Mouse (Mus musculus) cerebellum, adult 11 months (tissue): Measurements from ENCODE around the gene Fopnl.

Source experiments
- DNase-seq: peaks from one replicate; pipeline ENCODE4 v3.0.0; 2022

Fopnl gene

DNA sequence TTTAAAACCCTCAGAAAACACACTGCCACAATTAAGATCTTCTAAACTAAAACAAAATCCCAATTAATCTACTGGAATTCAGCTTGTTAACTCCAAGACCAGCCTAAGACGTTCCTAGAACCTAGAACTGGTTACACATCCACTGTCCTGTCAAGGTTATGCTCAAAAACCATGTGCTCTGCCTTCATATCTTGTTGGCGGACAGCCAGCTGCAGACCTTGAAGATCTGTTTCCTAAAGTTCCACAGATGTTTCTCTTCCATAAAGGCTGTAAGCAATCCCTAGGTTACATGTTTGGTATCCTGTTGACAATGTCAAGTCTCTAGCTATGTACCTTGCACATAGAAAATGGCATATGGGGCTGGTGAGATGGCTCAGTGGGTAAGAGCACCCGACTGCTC is 12.4 kb downstream of the Fopnl start:
- DNase-seq: no peak

DNA sequence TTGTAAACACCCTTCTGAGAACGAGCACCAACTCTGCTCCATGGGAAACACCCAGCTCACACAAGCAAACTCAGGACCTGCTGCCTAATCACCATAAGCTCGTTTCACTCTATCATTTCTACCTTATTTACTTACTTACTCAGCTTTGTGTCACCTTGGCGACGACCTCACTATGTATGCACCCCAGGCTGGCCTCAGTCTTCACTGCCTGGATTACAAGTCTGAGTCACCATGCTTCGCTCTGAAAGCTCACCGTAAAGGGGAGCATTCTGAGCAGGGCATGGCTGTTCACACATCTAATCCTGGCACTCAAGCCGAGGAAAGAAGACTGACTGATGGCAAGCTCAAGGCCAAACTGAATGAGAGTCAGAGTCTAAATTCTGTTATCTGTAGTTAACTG is 13.5 kb downstream of the Fopnl start:
- no peak for DNase-seq

DNA sequence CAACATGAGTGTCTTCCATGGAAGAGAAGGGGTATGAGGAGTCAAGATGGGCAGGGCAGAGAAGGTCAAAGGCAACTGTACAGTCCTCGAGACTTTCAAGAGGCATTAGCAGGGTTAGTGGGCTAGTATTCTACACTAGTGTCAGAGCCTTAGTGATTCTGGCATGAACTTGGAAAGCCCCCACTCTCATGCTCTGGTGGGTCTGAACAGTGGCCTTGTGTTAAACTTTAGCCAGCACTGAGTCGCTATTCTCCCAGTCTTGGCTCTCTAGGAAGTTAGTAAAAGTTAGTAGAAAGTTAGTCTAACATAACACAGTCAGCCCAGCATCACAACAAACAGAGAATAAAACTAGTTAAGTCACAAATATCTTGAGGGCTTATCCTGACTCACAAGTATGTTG is 14.1 kb downstream of the Fopnl start:
- DNase-seq: no peak

DNA sequence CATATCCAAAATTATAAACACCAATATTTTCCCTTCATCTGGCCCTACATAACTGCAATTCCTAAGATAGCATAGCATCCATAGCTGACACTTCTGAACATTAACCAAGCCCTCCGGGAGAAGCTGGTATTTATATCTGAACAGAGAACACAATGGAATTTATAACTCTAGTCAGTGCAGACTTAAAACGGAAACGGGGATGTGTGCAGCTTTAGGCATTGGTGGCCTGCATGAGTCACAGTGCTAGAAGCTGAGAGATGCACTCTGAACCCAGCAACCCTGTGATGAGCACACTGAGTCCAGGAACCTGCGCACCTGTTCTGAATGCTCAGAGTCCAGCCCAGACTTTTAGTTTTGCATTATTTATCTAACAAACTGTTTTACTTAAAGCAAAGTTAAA is 18.7 kb downstream of the Fopnl start:
- no peak for DNase-seq

DNA sequence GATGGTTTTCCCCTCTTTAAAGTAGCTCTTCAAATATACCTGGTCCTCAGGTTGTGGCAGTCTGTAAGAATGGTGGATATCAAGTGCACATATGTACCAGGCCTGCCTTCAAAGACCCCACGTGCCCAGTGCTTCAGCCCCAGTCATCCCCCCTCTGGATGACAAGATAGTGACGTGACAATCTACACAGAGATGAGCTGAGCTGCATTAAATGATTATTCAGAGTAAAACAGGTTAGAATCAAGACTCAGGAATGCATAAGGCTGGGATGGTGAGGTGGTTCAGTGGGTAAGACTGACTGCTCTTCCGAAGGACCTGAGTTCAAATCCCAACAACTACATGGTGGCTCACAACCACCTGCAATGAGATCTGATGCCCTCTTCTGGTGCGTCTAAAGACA is 19.5 kb downstream of the Fopnl start:
- DNase-seq: no peak

DNA sequence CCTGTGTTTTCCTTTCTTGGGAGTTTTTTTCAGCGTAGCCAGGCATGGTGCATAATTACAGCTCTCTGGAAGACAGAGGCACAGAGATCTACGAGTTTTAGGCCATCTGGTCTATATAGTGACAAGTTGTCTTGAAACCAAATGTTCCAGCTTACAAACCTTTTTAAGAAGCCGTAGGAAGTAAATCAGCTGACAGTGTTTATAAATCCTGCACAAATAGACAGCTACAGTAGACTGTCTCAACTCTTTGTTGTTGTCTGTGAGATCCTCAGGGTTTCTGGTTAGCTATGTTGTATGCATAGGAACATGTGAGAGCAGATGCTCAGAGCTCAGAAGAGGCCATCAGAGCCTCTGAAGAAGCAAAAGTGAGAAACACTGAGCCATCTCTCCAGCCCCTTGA is 20.1 kb downstream of the Fopnl start:
- DNase-seq: no peak

DNA sequence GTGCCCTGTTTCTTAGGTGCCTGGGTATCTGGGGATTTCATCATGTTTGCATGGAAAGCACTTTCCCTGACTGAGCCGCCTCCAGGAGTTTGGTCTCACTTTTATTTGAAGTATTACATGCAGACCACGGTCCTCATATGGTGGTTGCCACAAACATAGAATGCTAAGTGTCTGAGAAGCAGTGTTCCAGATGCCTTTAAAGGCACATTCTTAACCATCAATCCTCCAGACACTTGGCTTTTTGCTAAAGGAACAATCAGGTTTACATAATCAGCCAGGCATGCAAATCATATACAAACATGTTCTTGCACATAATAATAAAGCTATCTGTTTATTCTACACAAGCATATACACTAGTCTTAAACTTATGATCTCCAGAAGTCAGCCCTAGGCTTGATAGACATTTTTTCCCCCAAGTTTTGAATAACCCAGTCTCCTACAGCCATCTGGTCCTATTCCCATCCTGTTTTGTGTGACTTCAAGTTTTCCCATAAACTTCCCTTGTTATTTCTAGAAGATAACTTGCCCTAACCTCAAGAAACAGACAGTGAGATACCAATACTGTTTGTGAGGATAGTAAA is 20.6 kb downstream of the Fopnl start:
- DNase-seq: no peak

DNA sequence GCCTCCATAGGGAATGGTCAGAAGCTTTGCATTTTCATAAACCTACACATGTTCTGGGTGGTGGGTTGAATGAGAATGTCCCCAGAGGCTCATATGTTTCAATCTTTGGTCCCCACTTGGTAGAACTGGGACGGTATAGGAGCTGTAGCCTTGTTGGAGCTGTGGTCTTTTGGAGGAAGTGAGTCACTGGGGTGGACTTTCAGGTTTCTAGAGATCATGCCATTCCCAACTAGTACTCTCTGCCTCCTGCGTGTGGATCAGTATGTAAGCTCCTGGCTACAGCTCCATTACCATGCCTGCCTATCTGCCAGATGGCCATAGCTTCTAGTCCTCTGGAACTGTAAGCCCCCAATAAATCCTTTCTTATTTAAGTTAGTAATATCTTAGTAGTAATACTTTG is 21.9 kb downstream of the Fopnl start:
- no peak for DNase-seq

DNA sequence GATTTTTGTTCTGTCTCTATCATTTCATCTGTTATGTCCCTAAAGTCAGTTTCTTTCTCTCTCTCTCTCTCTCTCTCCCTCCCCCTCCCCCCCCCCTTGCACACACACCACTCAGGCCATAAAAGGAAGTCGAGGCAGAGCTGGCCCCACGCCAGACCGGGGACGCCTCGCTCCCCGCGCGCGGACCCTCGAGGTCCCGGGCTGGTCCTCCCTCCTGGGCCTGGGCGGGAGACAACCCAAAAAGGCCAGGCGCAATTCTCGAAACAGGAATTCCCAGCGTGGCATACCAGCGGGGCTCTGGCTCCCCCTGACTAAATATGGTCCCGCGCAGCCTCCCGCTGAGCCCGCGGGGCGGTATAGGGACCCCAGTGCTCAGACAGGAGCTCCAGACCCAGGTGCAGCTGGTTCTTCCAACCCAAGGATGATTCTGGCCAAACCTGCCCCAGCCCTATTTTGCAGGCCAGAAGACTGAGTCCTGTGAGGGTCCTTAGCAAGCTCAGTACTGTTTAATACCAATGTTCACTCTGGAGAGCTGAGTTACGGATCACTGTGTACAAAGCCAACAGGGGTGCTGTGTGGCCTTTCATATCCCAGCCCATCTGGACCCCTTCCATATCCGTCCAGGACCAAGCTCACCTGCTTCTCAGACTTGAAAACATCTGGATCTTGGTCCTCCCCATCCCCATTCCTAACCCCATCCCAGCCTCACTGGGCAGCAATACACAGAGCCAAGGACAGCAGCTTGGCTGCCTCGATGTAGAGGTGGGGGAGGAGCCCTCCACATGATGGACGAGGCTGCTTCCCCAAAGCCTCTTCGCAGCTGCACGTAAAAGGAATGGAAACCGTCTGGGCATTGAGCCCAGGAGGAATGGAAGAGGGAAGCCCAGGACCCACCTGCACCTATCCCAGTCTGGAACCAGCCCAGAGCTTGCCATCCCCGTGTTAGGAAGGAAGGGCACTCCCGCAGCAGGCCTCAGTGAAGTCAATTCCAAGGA is 24.7 kb downstream of the Fopnl start:
- no peak for DNase-seq

DNA sequence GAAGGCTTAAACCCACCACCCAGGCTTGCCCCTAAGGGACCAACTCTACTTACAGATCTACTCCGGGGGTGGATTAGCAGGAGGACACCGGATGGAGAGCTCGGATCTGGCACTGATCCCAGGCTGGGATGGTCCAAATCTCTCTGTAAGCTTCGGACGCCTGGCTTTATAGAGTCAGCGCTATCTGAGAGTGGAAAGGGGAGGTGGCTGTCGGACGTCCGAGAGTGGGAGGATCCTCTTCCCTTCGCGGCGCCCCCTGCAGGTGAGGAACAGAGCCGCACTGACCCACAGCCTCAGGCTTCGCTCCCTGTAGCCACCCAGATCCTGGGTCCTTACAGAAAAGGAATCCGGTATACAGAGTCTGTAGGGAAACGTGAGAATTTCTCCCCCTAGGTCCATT is 26.0 kb downstream of the Fopnl start, which contains the start of gene Myh11:
Gene Myh11, minus strand, starts transcription at position 150 of the 400 bp plus-strand sequence.
- peak; percentile 8 for DNase-seq

DNA sequence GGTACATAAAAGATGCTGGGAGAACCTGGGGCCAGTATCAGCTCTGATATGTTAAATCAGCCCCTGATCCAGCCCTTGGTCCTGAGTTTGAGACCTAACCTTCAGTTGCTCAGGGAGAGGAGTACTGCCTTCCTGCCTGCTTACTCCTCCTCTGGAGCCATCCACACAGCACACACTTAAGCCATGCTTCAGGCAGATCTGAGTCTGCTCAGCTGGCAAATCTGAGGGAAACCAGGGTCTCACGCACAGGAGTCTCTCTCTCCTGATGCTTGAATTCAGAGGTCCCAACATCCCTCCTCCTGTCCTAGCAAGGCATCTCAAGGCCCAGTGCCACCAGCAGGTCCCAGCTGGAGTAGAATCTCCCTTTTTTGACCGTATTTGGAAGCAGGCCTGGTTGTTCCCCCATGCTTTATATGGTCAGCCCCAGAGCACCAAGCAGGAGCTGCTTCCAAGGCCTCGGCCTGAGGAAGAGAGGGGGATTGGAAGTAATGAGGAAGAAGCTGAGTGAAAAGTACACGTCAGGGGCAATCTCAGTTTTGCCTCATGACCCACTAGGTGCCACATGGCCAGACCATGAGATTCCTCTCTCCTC is 44.7 kb downstream of the Fopnl start:
- DNase-seq: no peak

DNA sequence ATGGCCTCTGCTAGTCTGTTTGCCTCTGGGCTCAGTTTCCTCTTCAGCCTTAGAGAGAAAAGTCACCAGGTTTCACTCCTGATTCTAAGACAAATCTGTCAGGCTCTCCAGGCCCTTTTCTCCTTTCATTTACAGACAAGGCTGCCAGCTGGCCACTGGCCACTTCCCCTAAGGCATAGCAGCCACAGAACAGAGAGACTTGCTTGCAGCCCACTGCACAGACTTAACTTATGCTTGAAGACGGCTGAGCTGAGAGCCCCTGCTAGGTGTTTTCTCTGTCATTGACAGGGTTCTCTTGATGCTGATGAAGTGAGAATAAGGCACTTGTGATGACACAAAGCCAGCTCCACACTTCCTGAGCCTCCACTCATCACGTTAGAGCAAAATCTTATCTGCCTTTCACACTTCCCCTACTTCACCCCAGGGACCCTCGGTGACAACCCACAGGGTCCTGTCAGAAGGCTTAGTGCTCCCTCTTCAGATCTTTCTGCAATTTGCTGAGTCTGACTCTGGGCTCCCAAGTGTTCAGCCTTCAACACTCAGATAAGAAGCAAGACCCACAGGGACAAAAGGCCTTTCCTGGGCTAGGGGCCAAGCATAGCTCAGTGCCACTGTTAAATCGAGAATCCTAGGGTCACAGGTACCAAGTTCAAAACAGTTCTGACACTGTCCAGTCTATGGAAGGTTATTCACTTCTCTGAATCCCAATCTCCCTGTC is 51.8 kb downstream of the Fopnl start:
- DNase-seq: no peak

DNA sequence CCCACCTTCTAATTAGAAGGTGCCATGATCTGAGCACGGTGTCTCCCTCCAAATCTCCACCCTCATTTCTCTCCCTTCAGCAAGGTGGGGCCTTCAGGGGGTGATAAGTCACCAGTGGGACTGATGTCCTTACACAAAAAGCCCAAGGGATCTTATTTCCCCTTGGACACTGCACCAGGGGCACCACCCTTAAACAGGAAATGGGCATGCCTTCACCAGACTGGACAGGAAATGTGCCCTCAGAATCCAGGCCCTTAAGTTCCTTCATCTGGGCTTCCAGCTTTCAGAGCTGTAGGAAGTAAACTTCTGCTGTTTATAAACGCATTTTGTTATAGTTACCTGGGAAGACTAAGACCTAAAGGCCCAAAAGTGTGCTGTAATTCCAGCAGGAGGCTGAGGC is 52.7 kb downstream of the Fopnl start:
- no peak for DNase-seq

DNA sequence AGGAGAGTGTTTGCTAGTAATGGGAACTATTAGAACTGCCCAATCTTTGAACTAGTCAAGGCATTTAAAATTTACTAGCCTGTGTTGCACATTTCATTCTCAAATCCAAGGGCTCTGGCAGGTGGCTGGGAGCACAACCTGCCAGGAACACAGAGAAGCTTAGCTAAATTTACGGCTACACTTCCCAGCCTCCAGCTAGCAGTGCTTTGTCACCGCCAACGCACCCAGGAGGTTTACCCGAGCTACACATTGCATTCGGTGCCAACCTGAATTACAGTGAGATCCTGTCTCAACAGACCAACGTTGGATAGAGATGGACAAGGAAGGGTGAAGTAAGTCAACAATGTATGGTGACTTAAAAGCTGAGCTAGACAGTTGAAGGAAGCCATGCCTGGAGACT is 54.0 kb downstream of the Fopnl start:
- DNase-seq: no peak

DNA sequence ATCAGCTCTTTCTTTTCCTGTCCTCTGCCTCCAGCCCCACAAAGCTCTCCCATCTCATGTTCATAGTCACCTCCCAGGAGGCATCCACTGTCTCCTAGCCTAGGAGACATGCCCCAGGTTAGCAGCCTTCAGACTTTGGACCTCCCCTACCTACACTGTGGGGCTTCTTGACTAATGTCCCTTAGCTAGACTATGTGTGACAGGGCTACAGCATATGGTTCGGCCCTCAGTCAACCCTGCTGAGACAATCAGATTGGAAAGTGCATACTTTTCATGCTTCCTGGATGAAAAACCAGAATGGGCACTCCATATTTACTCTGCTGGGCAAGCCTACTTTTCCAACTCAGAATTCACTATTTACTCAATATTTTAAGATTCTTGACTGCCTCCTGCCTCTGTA is 54.8 kb downstream of the Fopnl start:
- no peak for DNase-seq

DNA sequence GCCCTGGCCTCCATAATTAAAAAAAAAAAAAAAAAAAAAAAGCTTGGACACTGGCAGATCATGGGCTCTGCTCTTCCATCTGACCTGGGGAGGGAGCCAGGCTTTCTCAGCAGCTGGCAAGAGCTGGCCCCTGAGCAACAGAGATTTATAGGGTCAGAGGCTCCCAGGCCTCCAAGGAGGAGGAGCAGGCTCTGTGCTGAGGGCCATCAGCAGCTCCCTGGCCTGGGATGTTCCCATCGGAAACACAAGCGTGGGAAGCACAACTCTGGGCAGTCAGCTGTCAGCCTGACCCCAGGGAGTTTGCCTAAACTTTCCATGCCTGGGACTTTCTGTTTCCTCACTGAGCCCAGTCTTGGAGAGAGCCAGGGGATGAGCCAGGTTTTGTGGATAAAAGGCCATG is 58.3 kb downstream of the Fopnl start:
- DNase-seq: no peak

DNA sequence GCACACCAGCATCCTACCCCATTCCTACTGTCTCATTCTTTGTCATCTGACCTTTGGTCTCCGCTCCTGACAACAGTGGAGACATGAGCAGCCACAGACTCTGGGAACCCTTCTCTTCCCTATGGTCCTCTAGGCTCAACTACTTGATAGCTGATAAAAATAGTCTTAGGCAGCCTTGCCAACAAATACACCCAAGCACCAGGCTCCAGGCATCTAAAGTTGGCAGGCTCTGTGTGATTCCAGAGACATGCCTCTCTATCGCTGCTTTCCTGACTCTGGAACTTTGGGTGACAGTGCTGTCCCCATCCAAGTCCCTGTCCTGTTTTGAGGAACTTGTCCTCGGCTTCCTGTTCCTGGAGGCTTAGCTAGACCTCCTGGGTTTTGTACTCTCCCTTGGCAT is 63.6 kb downstream of the Fopnl start:
- no peak for DNase-seq

DNA sequence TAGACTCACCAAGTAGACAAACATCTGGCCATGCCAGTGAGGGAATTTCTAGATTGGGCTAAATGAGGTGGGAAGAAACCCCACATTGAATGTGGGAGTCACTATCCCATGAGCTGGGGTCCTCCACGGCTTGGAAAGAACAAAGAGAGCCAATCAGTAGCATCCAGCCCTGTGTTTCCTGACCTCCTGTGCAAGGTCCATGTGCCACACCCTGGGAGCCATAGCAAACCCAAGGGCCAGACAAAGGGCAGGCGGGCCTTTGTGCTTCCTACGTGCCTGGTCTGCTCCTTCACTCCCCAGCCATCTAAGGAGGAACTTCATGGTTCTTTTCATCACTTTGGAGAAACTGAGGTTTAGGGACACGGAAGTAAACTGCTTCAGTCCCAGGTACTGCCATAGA is 64.3 kb downstream of the Fopnl start:
- DNase-seq: no peak

DNA sequence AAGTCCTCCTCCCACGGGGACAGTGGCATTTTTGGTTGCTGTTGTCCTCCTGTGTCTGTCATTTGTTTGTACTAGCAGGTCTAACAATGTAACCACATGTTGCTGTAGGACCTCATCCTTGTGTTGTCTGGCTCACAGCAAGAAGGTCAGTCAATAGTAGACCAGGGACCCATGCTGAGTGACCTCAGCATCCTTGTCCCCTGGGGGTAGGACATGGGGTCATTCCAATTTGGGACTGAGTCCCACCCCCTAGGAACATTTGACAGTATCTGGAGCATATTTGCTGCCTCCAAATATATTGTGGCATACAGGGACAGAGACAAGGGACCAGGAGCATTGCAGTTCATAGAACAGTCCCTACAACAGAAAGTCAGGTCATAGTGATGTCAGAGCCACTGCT is 67.3 kb downstream of the Fopnl start:
- DNase-seq: no peak
